20 mouse cellular contexts compared by ENCODE assay signal in genomic region chr16:24678942-24679341, GRCm38 (mm10).
"Had no signal": no experiment of that assay in that cellular context is flagged by ENCODE, and none has a peak within 500 bp of the region (broad histone marks: within the 10 kb centered on the region; RNA-seq: fewer than 3 reads in every experiment).

No protein-coding gene starts in this region.

- H3K4me2 ChIP-seq: limb, embryonic 13.5 days; liver, embryonic 13.5 days; lung, embryonic 14.5 days; midbrain, embryonic 13.5 days; neural tube, embryonic 13.5 days had no signal

- ATAC-seq: lung, postnatal 0 days; midbrain, embryonic 13.5 days; midbrain, embryonic 16.5 days had no signal

- H3K9me3 ChIP-seq: limb, embryonic 10.5 days; limb, embryonic 13.5 days; liver, embryonic 13.5 days; midbrain, embryonic 10.5 days; midbrain, embryonic 13.5 days; neural tube, embryonic 13.5 days had no signal

- H3K27ac ChIP-seq: layer of hippocampus, adult 2 months; limb, embryonic 10.5 days; limb, embryonic 13.5 days; liver, embryonic 13.5 days; macrophage; midbrain, embryonic 10.5 days; midbrain, embryonic 13.5 days; neural tube, embryonic 13.5 days had no signal

- H3K4me1 ChIP-seq: limb, embryonic 10.5 days; limb, embryonic 13.5 days; liver, embryonic 13.5 days; midbrain, embryonic 10.5 days; midbrain, embryonic 13.5 days; neural tube, embryonic 13.5 days had no signal

- H3K36me3 ChIP-seq: liver, embryonic 13.5 days; midbrain, embryonic 10.5 days had no signal

- H3K9ac ChIP-seq: limb, embryonic 13.5 days; liver, embryonic 13.5 days; lung, embryonic 14.5 days; midbrain, embryonic 13.5 days; neural tube, embryonic 13.5 days had no signal

- H3K4me3 ChIP-seq: layer of hippocampus, adult 2 months; limb, embryonic 10.5 days; limb, embryonic 13.5 days; liver, embryonic 13.5 days; midbrain, embryonic 10.5 days; midbrain, embryonic 13.5 days; myocyte; neural tube, embryonic 13.5 days had no signal

- H3K27me3 ChIP-seq: limb, embryonic 13.5 days; liver, embryonic 13.5 days; midbrain, embryonic 13.5 days; neural tube, embryonic 13.5 days had no signal

- DNase-seq: kidney, adult 2 months; kidney, postnatal 14 days; kidney, postnatal 4 days; layer of hippocampus, adult 9-11 months; liver, embryonic 13.5 days; lung, embryonic 14.5 days; retina, postnatal 1 day; right cerebral cortex, postnatal 25 days; spleen, adult 18-20 months; thymus, postnatal 25 days had no signal
